In genomic region chr5:46756094-46756493, GRCm38 (mm10) we compare ENCODE assay signal across 20 mouse cellular contexts.
A peak's percentile ranks its signal among the peaks of the same experiment; 100 is the strongest.
DNase-seq lines count a peak whose midpoint lies in the region; ATAC-seq and TF ChIP-seq lines count a peak whose summit lies in the region.
"Had no signal": no experiment of that assay in that cellular context is flagged by ENCODE, and none has a peak within 500 bp of the region (broad histone marks: within the 10 kb centered on the region; RNA-seq: fewer than 3 reads in every experiment).

No protein-coding gene starts in this region.

- no peak overlapping the region for H3K9ac ChIP-seq in forebrain, embryonic 11.5 days (ENCODE audit: low read length)
- H3K9ac ChIP-seq in forebrain, embryonic 16.5 days (replicated peaks; ENCODE audit: low read depth, low read length): no peak overlapping the region
- no peak overlapping the region for H3K9ac ChIP-seq in midbrain, embryonic 12.5 days (replicated peaks)
- H3K9ac ChIP-seq in midbrain, embryonic 16.5 days (ENCODE audit: low read depth, low read length): no peak overlapping the region
- H3K9ac ChIP-seq in midbrain, embryonic 14.5 days (replicated peaks; ENCODE audit: low read length): no peak overlapping the region
- H3K9ac ChIP-seq: embryonic facial prominence, embryonic 13.5 days; liver, embryonic 12.5 days; lung, embryonic 14.5 days had no signal

- no peak for DNase-seq in forebrain, embryonic 11.5 days (ENCODE audit: low spot score)
- peak; percentile 18 for DNase-seq in midbrain, embryonic 14.5 days
- no peak for DNase-seq in right cerebral cortex, postnatal 14 days
- no peak for DNase-seq in frontal cortex, adult 2 months (ENCODE audit: extremely low spot score in 1 of 2, low spot score in 1 of 2)
- DNase-seq in cerebellum, adult 2 months: no peak
- DNase-seq: cerebellum, postnatal 25 days; gastrocnemius, postnatal 25 days; heart, postnatal 4 days; kidney, postnatal 25 days; layer of hippocampus, adult 9-11 months; lung, embryonic 14.5 days; lung, postnatal 4 days; thymus, postnatal 25 days had no signal

- TF ChIP-seq CTCF in cerebellum, adult 2 months (IDR thresholded peaks at IDR 0.05; ENCODE audit: borderline replicate concordance, insufficient read depth, low read depth, low read length): no peak

- H3K4me2 ChIP-seq in forebrain, embryonic 11.5 days (ENCODE audit: low read depth, low read length, severe bottlenecking): no peak overlapping the region
- H3K4me2 ChIP-seq in forebrain, embryonic 16.5 days (ENCODE audit: low read length): no peak overlapping the region
- no peak overlapping the region for H3K4me2 ChIP-seq in midbrain, embryonic 12.5 days (replicated peaks)
- no peak overlapping the region for H3K4me2 ChIP-seq in midbrain, embryonic 16.5 days (ENCODE audit: low read length)
- no peak overlapping the region for H3K4me2 ChIP-seq in midbrain, embryonic 14.5 days (ENCODE audit: low read length)
- H3K4me2 ChIP-seq: embryonic facial prominence, embryonic 13.5 days; heart, embryonic 11.5 days; liver, embryonic 12.5 days; lung, embryonic 14.5 days had no signal

- TF ChIP-seq POLR2A in cerebellum, adult 2 months (IDR thresholded peaks at IDR 0.05; ENCODE audit: borderline replicate concordance, insufficient read depth, low read length): no peak

- no peaks in the 10 kb centered on the region for H3K27me3 ChIP-seq in forebrain, embryonic 11.5 days (ENCODE audit: control insufficient read depth, insufficient read depth, low read length)
- no peaks in the 10 kb centered on the region for H3K27me3 ChIP-seq in forebrain, embryonic 16.5 days (replicated peaks; ENCODE audit: control insufficient read depth, insufficient read depth, low read length)
- H3K27me3 ChIP-seq in midbrain, embryonic 12.5 days: no peaks in the 10 kb centered on the region
- H3K27me3 ChIP-seq in midbrain, embryonic 16.5 days (ENCODE audit: control insufficient read depth, insufficient read depth, low read depth, low read length): no peaks in the 10 kb centered on the region
- no peaks in the 10 kb centered on the region for H3K27me3 ChIP-seq in midbrain, embryonic 14.5 days (ENCODE audit: control insufficient read depth, insufficient read depth, low read length)
- H3K27me3 ChIP-seq in cerebellum, adult 2 months (ENCODE audit: control insufficient read depth, insufficient read depth, low read length): no peaks in the 10 kb centered on the region
- H3K27me3 ChIP-seq: embryonic facial prominence, embryonic 13.5 days; liver, embryonic 12.5 days had no signal

- WGBS in forebrain, embryonic 11.5 days: 66% methylated on average over 5 of the region's 5 CpGs
- 62% methylated on average over 5 of the region's 5 CpGs for WGBS in forebrain, embryonic 16.5 days
- 52% methylated on average over 5 of the region's 5 CpGs for WGBS in midbrain, embryonic 12.5 days
- WGBS in midbrain, embryonic 16.5 days: 50% methylated on average over 5 of the region's 5 CpGs
- whole genome bisulfite sequencing in midbrain, embryonic 14.5 days: 42% methylated on average over 5 of the region's 5 CpGs
- 22% methylated on average over 5 of the region's 5 CpGs for WGBS in cerebellum, adult 2 months

- no peaks in the 10 kb centered on the region for H3K9me3 ChIP-seq in forebrain, embryonic 11.5 days (ENCODE audit: control insufficient read depth, low read length)
- no peaks in the 10 kb centered on the region for H3K9me3 ChIP-seq in forebrain, embryonic 16.5 days (ENCODE audit: control insufficient read depth, low read length)
- H3K9me3 ChIP-seq in midbrain, embryonic 12.5 days: no peaks in the 10 kb centered on the region
- no peaks in the 10 kb centered on the region for H3K9me3 ChIP-seq in midbrain, embryonic 16.5 days (replicated peaks; ENCODE audit: control insufficient read depth, low read length, poor library complexity, severe bottlenecking)
- no peaks in the 10 kb centered on the region for H3K9me3 ChIP-seq in midbrain, embryonic 14.5 days (ENCODE audit: control insufficient read depth, low read length)
- H3K9me3 ChIP-seq: embryonic facial prominence, embryonic 13.5 days; liver, embryonic 12.5 days had no signal

- H3K36me3 ChIP-seq in forebrain, embryonic 11.5 days (ENCODE audit: control insufficient read depth, insufficient read depth, low read length): no peaks in the 10 kb centered on the region
- H3K36me3 ChIP-seq in forebrain, embryonic 16.5 days (ENCODE audit: control insufficient read depth, insufficient read depth): no peaks in the 10 kb centered on the region
- H3K36me3 ChIP-seq in midbrain, embryonic 12.5 days: no peaks in the 10 kb centered on the region
- no peaks in the 10 kb centered on the region for H3K36me3 ChIP-seq in midbrain, embryonic 16.5 days (ENCODE audit: control insufficient read depth, insufficient read depth, low read length)
- no peaks in the 10 kb centered on the region for H3K36me3 ChIP-seq in midbrain, embryonic 14.5 days (ENCODE audit: control insufficient read depth, insufficient read depth, low read length)
- H3K36me3 ChIP-seq: embryonic facial prominence, embryonic 13.5 days; liver, embryonic 12.5 days had no signal

- no peak overlapping the region for H3K4me3 ChIP-seq in forebrain, embryonic 11.5 days (ENCODE audit: low read depth, low read length)
- no peak overlapping the region for H3K4me3 ChIP-seq in forebrain, embryonic 16.5 days (replicated peaks; ENCODE audit: low read length)
- no peak overlapping the region for H3K4me3 ChIP-seq in midbrain, embryonic 12.5 days
- no peak overlapping the region for H3K4me3 ChIP-seq in midbrain, embryonic 16.5 days (ENCODE audit: low read depth, low read length)
- H3K4me3 ChIP-seq in midbrain, embryonic 14.5 days (replicated peaks; ENCODE audit: low read depth, low read length): no peak overlapping the region
- no peak overlapping the region for H3K4me3 ChIP-seq in cerebellum, adult 2 months (replicated peaks; ENCODE audit: insufficient read depth, low read depth, low read length)
- H3K4me3 ChIP-seq: embryonic facial prominence, embryonic 13.5 days; liver, embryonic 12.5 days had no signal

- ATAC-seq in forebrain, embryonic 11.5 days (replicated peaks; ENCODE audit: low FRiP score): peak; percentile 62
- no peak for ATAC-seq in forebrain, embryonic 16.5 days
- peak; percentile 54; the same call in 1 of the 2 replicates for ATAC-seq in midbrain, embryonic 12.5 days (ENCODE audit: low FRiP score, low read depth)
- no peak; the same call in 1 of the 2 replicates for ATAC-seq in midbrain, embryonic 16.5 days
- ATAC-seq in midbrain, embryonic 14.5 days (ENCODE audit: low FRiP score, low TSS enrichment): no peak
- ATAC-seq: intestine, postnatal 0 days; liver, embryonic 12.5 days had no signal

- no peaks in the 10 kb centered on the region for H3K4me1 ChIP-seq in forebrain, embryonic 11.5 days (replicated peaks; ENCODE audit: control insufficient read depth, insufficient read depth, low read length)
- H3K4me1 ChIP-seq in forebrain, embryonic 16.5 days (replicated peaks; ENCODE audit: control insufficient read depth, insufficient read depth, low read length): no peaks in the 10 kb centered on the region
- no peaks in the 10 kb centered on the region for H3K4me1 ChIP-seq in midbrain, embryonic 12.5 days
- H3K4me1 ChIP-seq in midbrain, embryonic 16.5 days (ENCODE audit: control insufficient read depth, insufficient read depth, low read length): no peaks in the 10 kb centered on the region
- no peaks in the 10 kb centered on the region for H3K4me1 ChIP-seq in midbrain, embryonic 14.5 days (ENCODE audit: control insufficient read depth, insufficient read depth, low read length)
- H3K4me1 ChIP-seq in cerebellum, adult 2 months (ENCODE audit: control insufficient read depth, insufficient read depth, low read length): no peaks in the 10 kb centered on the region
- H3K4me1 ChIP-seq: liver, embryonic 12.5 days had no signal

- no peak overlapping the region for H3K27ac ChIP-seq in forebrain, embryonic 11.5 days (ENCODE audit: low read depth, low read length)
- H3K27ac ChIP-seq in forebrain, embryonic 16.5 days (ENCODE audit: low read length): no peak overlapping the region
- H3K27ac ChIP-seq in midbrain, embryonic 12.5 days (replicated peaks): no peak overlapping the region
- no peak overlapping the region for H3K27ac ChIP-seq in midbrain, embryonic 16.5 days (ENCODE audit: low read length)
- no peak overlapping the region for H3K27ac ChIP-seq in midbrain, embryonic 14.5 days (replicated peaks; ENCODE audit: low read depth, low read length)
- H3K27ac ChIP-seq in cerebellum, adult 2 months (ENCODE audit: insufficient read depth, low read length): no peak overlapping the region
- H3K27ac ChIP-seq: embryonic facial prominence, embryonic 13.5 days; liver, embryonic 12.5 days had no signal

Comparison
In these comparisons a context has a peak if more than half of its experiments do, and no peak if none do; other contexts are left out.
1. ATAC-seq: peak in forebrain, embryonic 11.5 days (single experiment) and midbrain, embryonic 12.5 days (single experiment); none in forebrain, embryonic 16.5 days (single experiment), midbrain, embryonic 16.5 days (single experiment) and midbrain, embryonic 14.5 days (single experiment).